Mouse (Mus musculus): ENCODE data around the gene Hist1h2bb. TPM values are rescaled to one million over a fixed set of nuclear protein-coding genes. Genes with fewer than 3 reads are reported as not detected.
A peak's percentile ranks its signal among the peaks of the same experiment; 100 is the strongest.
"Not testable (repeated sequence)": the region's sequence is repeated elsewhere in the genome, so short reads cannot be mapped to it uniquely, and the experiment has no call there.

The Hist1h2bb gene
- total RNA-seq (2021): 10 to 100 TPM; 20.1 to 33.5 TPM

DNA sequence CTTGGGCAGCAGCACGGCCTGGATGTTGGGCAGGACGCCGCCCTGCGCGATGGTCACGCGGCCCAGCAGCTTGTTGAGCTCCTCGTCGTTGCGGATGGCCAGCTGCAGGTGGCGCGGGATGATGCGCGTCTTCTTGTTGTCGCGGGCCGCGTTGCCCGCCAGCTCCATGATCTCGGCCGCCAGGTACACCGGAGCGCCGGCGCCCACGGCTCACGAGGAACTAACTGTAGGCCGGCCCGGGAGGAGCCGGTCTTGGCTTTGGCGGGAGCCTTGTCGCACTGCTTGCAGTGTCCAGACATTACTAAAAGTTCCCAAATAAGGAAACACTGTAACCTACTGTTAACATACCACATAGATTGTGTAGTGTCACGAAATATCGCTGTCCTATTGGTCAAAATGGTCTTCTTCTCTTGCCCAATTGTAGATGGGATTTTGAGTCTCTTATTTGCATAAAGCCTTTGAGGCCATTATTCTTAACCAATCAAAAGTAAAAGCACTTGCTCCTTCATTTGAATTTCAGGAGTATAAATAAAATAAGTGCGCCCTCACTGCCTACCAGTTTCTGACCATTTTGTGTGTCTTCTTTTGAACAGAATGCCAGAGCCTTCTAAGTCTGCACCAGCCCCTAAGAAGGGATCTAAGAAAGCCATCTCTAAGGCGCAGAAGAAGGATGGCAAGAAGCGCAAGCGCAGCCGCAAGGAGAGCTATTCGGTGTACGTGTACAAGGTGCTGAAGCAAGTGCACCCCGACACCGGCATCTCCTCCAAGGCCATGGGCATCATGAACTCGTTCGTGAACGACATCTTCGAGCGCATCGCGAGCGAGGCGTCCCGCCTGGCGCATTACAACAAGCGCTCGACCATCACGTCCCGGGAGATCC, at the start of gene Hist1h2bb:
Gene Hist1h2bb, plus strand, starts transcription at position 534 of the 880 bp plus-strand sequence.
- DNase-seq (ENCODE audit: extremely low spot score in 1 of 2, low spot score in 1 of 2): peak; percentile 38 to 72

DNA sequence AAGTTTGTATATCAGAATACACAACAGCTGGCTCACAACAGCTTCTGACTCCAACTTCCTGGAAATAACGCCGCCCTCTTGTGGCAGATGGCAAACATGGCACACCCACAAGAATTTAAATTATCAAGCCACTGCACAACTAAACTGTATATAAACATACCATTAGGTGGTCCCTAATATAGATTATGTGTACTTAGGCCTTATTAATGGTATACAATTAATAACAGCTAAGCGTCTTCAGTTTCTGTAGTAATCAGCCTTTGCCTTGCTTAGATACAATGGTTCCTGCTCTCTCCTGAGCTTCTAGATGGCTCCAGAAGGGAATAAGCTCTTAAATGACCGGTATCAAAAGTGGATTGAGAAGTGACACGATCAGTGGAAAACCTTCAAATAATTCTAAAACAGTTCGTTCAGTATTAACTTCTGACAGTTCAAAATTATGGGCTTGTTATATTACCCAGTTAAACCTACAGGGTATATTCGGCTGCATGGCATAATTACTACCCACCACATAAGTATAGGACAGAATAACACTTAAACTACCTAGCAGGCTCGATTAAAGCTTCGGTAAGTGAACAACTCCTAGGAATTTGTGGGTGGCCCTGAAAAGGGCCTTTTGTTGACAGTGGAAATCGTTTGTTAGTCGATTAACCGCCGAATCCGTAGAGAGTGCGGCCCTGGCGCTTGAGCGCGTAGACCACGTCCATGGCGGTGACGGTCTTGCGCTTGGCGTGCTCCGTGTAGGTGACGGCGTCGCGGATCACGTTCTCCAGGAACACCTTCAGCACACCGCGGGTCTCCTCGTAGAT, 48.8 kb upstream of the Hist1h2bb start:
- DNase-seq (ENCODE audit: extremely low spot score in 1 of 2, low spot score in 1 of 2): peak in 1 of 2 experiments; percentile 52

DNA sequence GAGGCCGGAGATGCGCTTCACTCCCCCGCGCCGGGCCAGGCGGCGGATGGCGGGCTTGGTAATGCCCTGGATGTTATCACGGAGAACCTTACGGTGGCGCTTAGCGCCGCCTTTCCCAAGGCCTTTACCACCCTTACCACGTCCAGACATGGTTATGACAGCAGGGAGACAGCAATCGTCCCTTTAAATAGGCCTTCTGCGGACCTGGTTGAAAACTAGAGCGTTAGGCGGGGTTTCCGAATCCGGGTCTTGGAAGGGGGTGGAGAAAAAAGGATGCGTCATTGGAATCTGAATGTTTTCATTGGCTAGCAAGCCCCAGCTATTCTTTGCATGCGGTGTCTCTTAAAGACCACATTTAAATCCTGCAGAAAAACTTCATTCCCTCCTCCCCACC, 48.2 kb upstream of the Hist1h2bb start, which contains the start of gene Hist1h4c:
Gene Hist1h4c, minus strand, starts transcription at position 155 of the 394 bp plus-strand sequence.
- peak; percentile 98 to 99 for DNase-seq (ENCODE audit: extremely low spot score in 1 of 2, low spot score in 1 of 2)

GRCm38 (mm10) chr13:23698996-23699395, 47.5 kb upstream of the Hist1h2bb start:
- DNase-seq (ENCODE audit: extremely low spot score in 1 of 2, low spot score in 1 of 2): no peak

GRCm38 (mm10) chr13:23699767-23700166, 46.8 kb upstream of the Hist1h2bb start:
- no peak for DNase-seq (ENCODE audit: extremely low spot score in 1 of 2, low spot score in 1 of 2)

DNA sequence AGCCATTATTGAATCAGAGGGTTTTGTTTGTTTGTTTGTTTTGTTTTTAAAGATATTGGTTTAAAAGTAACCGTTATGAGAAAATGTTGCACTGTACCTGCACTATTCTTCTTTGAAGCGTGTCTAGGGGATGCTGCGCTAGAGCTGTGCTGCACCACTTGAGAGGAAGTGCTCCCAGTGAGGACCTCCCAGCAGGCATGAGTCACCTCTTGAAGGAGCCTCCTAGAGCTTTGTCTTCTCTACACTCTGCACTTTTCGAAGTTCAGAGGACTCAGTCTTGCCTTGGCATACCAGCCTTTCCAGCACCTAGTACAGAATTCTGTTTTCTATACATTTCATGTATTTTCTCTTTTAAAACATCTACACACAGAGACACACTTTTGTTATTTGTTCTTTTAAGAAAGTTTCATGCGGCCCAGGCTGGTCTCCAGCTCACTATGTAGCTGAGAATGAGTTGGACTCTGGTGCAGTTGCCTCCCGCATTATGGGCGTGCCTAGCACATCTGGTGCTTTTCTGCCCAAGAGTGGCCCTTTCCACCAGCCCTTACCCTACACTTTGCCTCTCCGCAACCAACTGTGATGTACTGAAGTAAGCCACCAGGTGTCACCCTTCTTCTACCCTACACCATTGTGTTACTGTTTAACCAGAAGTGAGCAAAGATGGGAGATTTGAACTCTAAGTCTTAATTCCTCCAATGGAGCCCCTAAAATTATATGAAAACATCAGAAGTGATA, 45.6 kb upstream of the Hist1h2bb start:
- DNase-seq (ENCODE audit: extremely low spot score in 1 of 2, low spot score in 1 of 2): peak; percentile 44 to 56

GRCm38 (mm10) chr13:23702220-23702619, 44.3 kb upstream of the Hist1h2bb start:
- DNase-seq (ENCODE audit: extremely low spot score in 1 of 2, low spot score in 1 of 2): no peak

GRCm38 (mm10) chr13:23702801-23703200, 43.7 kb upstream of the Hist1h2bb start:
- not testable (repeated sequence) for DNase-seq (ENCODE audit: extremely low spot score in 1 of 2, low spot score in 1 of 2)

GRCm38 (mm10) chr13:23705751-23706356, 40.7 kb upstream of the Hist1h2bb start:
- no peak for DNase-seq (ENCODE audit: extremely low spot score in 1 of 2, low spot score in 1 of 2)

DNA sequence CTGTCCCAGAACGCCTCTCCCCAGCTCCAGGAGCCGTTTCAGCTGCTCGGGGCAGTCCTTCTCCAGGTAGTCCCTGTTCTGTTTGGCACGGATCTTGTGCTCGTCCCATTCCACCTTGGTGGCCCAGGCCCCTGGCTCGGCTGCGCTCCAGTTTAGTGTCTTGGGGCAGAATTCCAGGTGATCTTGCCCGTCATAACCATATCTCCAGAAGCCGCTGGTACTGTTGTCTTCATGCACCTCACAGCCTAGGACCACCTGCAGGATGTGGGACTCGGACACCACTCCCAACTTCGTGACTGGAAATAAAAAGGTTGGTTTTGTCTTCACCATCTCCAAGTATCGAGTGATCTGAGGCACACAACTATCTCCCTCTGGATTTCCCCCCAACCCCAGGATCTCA, 39.8 kb upstream of the Hist1h2bb start:
- DNase-seq (ENCODE audit: extremely low spot score in 1 of 2, low spot score in 1 of 2): no peak

- no peak for DNase-seq (ENCODE audit: extremely low spot score in 1 of 2, low spot score in 1 of 2)
These were observed 38.5 kb upstream of the Hist1h2bb start for GRCm38 (mm10) chr13:23708041-23708440.

DNA sequence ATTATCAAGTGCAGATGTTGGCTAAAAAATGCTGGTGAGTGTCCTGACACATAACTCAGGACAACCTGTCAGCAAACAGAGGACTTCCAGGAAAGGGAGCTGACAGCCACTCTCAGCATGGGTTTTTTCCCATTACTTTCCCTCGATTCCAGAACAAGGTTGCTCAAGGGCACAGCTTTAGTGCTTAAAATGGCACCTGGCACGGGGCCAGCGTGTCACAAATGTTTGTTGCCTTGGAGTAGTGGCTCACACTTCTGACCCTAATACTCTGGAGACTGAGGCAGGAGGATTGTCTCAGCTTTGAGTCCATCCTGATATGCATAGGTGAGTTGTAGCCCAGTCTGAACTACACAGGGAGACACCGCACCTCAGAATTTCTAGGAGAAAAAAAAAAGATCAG, 37.9 kb upstream of the Hist1h2bb start:
- DNase-seq (ENCODE audit: extremely low spot score in 1 of 2, low spot score in 1 of 2): no peak

- no peak for DNase-seq (ENCODE audit: extremely low spot score in 1 of 2, low spot score in 1 of 2)
These were observed 36.7 kb upstream of the Hist1h2bb start for GRCm38 (mm10) chr13:23709714-23710373.

DNA sequence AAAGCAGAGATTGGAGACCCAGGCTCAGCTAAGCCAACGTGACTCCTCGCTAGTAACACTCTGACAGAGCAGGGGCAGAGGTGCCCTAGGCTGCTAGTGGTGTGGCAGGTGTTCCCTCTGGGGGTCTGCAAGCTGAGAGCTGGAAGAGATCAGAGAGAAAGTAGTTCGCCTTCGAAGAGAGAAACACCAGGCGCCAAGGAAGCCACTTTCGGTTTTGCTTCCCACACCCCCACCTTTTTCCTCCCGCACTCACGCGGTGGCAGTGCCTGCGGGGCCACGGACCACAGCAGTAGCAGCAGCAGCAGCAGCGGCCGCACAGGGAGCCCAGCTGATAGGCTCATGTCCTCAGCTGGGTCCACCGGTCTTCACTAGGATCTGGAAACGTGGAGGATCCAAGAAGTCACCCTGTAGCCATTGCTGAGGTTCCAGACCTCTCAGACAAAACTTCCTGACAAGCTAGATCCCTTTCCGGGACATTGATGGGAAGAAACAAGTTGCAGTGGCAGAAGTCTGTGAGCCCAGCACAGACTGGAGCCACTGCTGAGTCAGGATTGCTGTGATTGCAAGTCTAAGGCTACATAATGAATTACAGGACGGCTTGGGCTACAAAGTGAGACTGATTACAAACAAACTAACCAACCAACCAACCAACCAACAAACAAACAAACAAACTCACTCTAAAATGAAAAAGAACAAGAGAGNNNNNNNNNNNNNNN, 36.0 kb upstream of the Hist1h2bb start, which contains the start of gene Hfe:
Gene Hfe, minus strand, starts transcription at position 481 of the 716 bp plus-strand sequence.
- no peak for DNase-seq (ENCODE audit: extremely low spot score in 1 of 2, low spot score in 1 of 2)

- no peak for DNase-seq (ENCODE audit: extremely low spot score in 1 of 2, low spot score in 1 of 2)
These were observed 30.1 kb upstream of the Hist1h2bb start for GRCm38 (mm10) chr13:23716261-23717042.

DNA sequence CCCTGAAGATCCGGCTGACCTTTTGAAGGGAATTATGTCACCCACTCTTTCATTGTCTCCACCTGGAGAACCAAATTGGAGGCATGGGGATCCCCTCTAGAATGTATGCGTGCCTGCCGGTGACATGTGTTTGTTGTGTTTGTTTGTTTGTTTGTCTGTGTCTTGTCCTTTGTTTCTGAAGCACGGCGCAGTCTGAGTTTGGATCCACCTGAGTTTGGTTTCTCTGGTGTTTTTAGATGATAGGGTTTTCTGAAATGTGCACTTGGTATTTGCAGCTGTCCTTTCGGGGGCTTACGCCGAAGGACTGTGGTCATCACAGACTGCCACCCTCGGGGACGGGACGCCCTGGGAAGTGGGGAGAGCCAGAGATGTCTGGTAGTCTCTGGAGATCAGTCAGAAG, 29.4 kb upstream of the Hist1h2bb start:
- no peak for DNase-seq (ENCODE audit: extremely low spot score in 1 of 2, low spot score in 1 of 2)

- DNase-seq (ENCODE audit: extremely low spot score in 1 of 2, low spot score in 1 of 2): not testable (repeated sequence)
These were observed 28.8 kb upstream of the Hist1h2bb start for GRCm38 (mm10) chr13:23717593-23718245.

- DNase-seq (ENCODE audit: extremely low spot score in 1 of 2, low spot score in 1 of 2): no peak
These were observed 22.3 kb upstream of the Hist1h2bb start for GRCm38 (mm10) chr13:23724239-23724638.

Measured in layer of hippocampus, postnatal 25 days (tissue).